Mouse (Mus musculus): ENCODE measurements at regions not wholly inside any gene's neighbourhood (a gene's known extent, or its start where the extent isn't known, plus 50 kb on each side); places are given as distances from the start of the nearest gene placed in this dataset.

- no peak overlapping the region for H3K27ac ChIP-seq (ENCODE audit: insufficient read depth, low read depth, low read length)
- H3K4me1 ChIP-seq (ENCODE audit: control insufficient read depth, insufficient read depth, low read length), result no peaks in the 10 kb centered on the region
- DNase-seq, result no peak
- H3K27me3 ChIP-seq (replicated peaks; ENCODE audit: control insufficient read depth, insufficient read depth, low read length), result no peaks in the 10 kb centered on the region
- WGBS, result 66% methylated on average over 8 of the region's 8 CpGs
- TF ChIP-seq POLR2A (IDR thresholded peaks at IDR 0.05; ENCODE audit: low read depth, low read length) (no peak), CTCF (conservative IDR thresholded peaks at IDR 0.05; ENCODE audit: insufficient read depth, insufficient read length, low read depth, low read length) (no peak)
- no peak overlapping the region for H3K4me3 ChIP-seq (ENCODE audit: insufficient read depth, low read depth, low read length)
- H3K36me3 ChIP-seq (ENCODE audit: control insufficient read depth, insufficient read depth, low read length), result no peaks in the 10 kb centered on the region
Measured at GRCm38 (mm10) chr1:35986666-35987065, 81.5 kb upstream of the Hs6st1 start.

GRCm38 (mm10) chr1:35992227-35992909 is 75.8 kb upstream of the Hs6st1 start:
- H3K27ac ChIP-seq (ENCODE audit: insufficient read depth, low read depth, low read length), result no peak overlapping the region
- WGBS, result 85% methylated on average over 8 of the region's 8 CpGs
- H3K4me1 ChIP-seq (ENCODE audit: control insufficient read depth, insufficient read depth, low read length), result no peaks in the 10 kb centered on the region
- H3K27me3 ChIP-seq (replicated peaks; ENCODE audit: control insufficient read depth, insufficient read depth, low read length), result no peaks in the 10 kb centered on the region
- no peak for DNase-seq
- H3K36me3 ChIP-seq (ENCODE audit: control insufficient read depth, insufficient read depth, low read length), result no peaks in the 10 kb centered on the region
- no peak overlapping the region for H3K4me3 ChIP-seq (ENCODE audit: insufficient read depth, low read depth, low read length)
- no peak for TF ChIP-seq POLR2A (IDR thresholded peaks at IDR 0.05; ENCODE audit: low read depth, low read length)
- TF ChIP-seq CTCF (conservative IDR thresholded peaks at IDR 0.05; ENCODE audit: insufficient read depth, insufficient read length, low read depth, low read length), result no peak

GRCm38 (mm10) chr1:35992937-35993336 is 75.3 kb upstream of the Hs6st1 start:
- Histone ChIP-seq H3K27me3 (replicated peaks; ENCODE audit: control insufficient read depth, insufficient read depth, low read length) (no peaks in the 10 kb centered on the region), H3K36me3 (ENCODE audit: control insufficient read depth, insufficient read depth, low read length) (no peaks in the 10 kb centered on the region), H3K4me1 (ENCODE audit: control insufficient read depth, insufficient read depth, low read length) (no peaks in the 10 kb centered on the region), H3K27ac (ENCODE audit: insufficient read depth, low read depth, low read length) (no peak overlapping the region), H3K4me3 (ENCODE audit: insufficient read depth, low read depth, low read length) (no peak overlapping the region)
- TF ChIP-seq CTCF (conservative IDR thresholded peaks at IDR 0.05; ENCODE audit: insufficient read depth, insufficient read length, low read depth, low read length), result no peak
- TF ChIP-seq POLR2A (IDR thresholded peaks at IDR 0.05; ENCODE audit: low read depth, low read length), result no peak
- DNase-seq, result no peak
- WGBS, result 78% methylated on average over 3 of the region's 3 CpGs

GRCm38 (mm10) chr1:35995691-35996090 is 72.5 kb upstream of the Hs6st1 start:
- H3K36me3 ChIP-seq (ENCODE audit: control insufficient read depth, insufficient read depth, low read length), result no peaks in the 10 kb centered on the region
- no peak overlapping the region for H3K27ac ChIP-seq (ENCODE audit: insufficient read depth, low read depth, low read length)
- TF ChIP-seq POLR2A (IDR thresholded peaks at IDR 0.05; ENCODE audit: low read depth, low read length) (no peak), CTCF (conservative IDR thresholded peaks at IDR 0.05; ENCODE audit: insufficient read depth, insufficient read length, low read depth, low read length) (no peak)
- no peaks in the 10 kb centered on the region for H3K27me3 ChIP-seq (replicated peaks; ENCODE audit: control insufficient read depth, insufficient read depth, low read length)
- H3K4me1 ChIP-seq (ENCODE audit: control insufficient read depth, insufficient read depth, low read length), result no peaks in the 10 kb centered on the region
- no peak for DNase-seq
- H3K4me3 ChIP-seq (ENCODE audit: insufficient read depth, low read depth, low read length), result no peak overlapping the region
- 81% methylated on average over 6 of the region's 6 CpGs for WGBS

GRCm38 (mm10) chr1:36001319-36001718 is 66.9 kb upstream of the Hs6st1 start:
- no peak overlapping the region for H3K4me3 ChIP-seq (ENCODE audit: insufficient read depth, low read depth, low read length)
- no peak for TF ChIP-seq POLR2A (IDR thresholded peaks at IDR 0.05; ENCODE audit: low read depth, low read length)
- TF ChIP-seq CTCF (conservative IDR thresholded peaks at IDR 0.05; ENCODE audit: insufficient read depth, insufficient read length, low read depth, low read length), result no peak
- no peak overlapping the region for H3K27ac ChIP-seq (ENCODE audit: insufficient read depth, low read depth, low read length)
- DNase-seq, result no peak
- no peaks in the 10 kb centered on the region for H3K4me1 ChIP-seq (ENCODE audit: control insufficient read depth, insufficient read depth, low read length)
- no peaks in the 10 kb centered on the region for H3K36me3 ChIP-seq (ENCODE audit: control insufficient read depth, insufficient read depth, low read length)
- WGBS, result 93% methylated on average over 5 of the region's 5 CpGs
- no peaks in the 10 kb centered on the region for H3K27me3 ChIP-seq (replicated peaks; ENCODE audit: control insufficient read depth, insufficient read depth, low read length)

- Histone ChIP-seq H3K36me3 (ENCODE audit: control insufficient read depth, insufficient read depth, low read length) (no peaks in the 10 kb centered on the region), H3K4me1 (ENCODE audit: control insufficient read depth, insufficient read depth, low read length) (no peaks in the 10 kb centered on the region), H3K27ac (ENCODE audit: insufficient read depth, low read depth, low read length) (no peak overlapping the region), H3K27me3 (replicated peaks; ENCODE audit: control insufficient read depth, insufficient read depth, low read length) (no peaks in the 10 kb centered on the region), H3K4me3 (ENCODE audit: insufficient read depth, low read depth, low read length) (no peak overlapping the region)
- 77% methylated on average over 1 of the region's 1 CpGs for WGBS
- TF ChIP-seq POLR2A (IDR thresholded peaks at IDR 0.05; ENCODE audit: low read depth, low read length) (no peak), CTCF (conservative IDR thresholded peaks at IDR 0.05; ENCODE audit: insufficient read depth, insufficient read length, low read depth, low read length) (no peak)
- no peak for DNase-seq
Measured at GRCm38 (mm10) chr1:36001821-36002220, 66.4 kb upstream of the Hs6st1 start.

GRCm38 (mm10) chr1:36003592-36003991 is 64.6 kb upstream of the Hs6st1 start:
- no peak for DNase-seq
- no peak overlapping the region for H3K4me3 ChIP-seq (ENCODE audit: insufficient read depth, low read depth, low read length)
- TF ChIP-seq CTCF (conservative IDR thresholded peaks at IDR 0.05; ENCODE audit: insufficient read depth, insufficient read length, low read depth, low read length) (no peak), POLR2A (IDR thresholded peaks at IDR 0.05; ENCODE audit: low read depth, low read length) (no peak)
- no peaks in the 10 kb centered on the region for H3K36me3 ChIP-seq (ENCODE audit: control insufficient read depth, insufficient read depth, low read length)
- no peak overlapping the region for H3K27ac ChIP-seq (ENCODE audit: insufficient read depth, low read depth, low read length)
- WGBS, result 50% methylated on average over 9 of the region's 9 CpGs
- no peaks in the 10 kb centered on the region for H3K4me1 ChIP-seq (ENCODE audit: control insufficient read depth, insufficient read depth, low read length)
- no peaks in the 10 kb centered on the region for H3K27me3 ChIP-seq (replicated peaks; ENCODE audit: control insufficient read depth, insufficient read depth, low read length)

Data from kidney, adult 2 months (tissue).